20 mouse cellular contexts compared by ENCODE assay signal in the genomic region with DNA sequence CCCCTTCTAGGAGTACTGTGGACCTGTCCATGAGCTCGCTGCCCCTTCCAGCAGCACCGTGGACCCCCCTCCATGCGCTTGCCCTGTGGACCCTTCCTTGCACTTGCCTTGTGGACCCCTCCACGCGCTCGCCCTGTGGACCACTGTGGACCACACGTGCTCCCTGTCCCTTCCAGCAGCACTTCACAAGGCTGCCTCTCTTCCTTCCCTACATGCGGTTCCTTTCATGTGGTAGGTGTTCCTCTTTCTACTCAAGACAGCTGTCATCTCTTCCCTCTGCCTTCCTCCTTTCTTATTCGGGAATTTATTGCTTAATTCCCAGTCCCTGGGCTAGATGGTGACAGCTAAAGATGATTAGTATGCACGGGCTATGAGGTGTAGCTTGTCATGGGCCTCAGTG.
"Had no signal": no experiment of that assay in that cellular context is flagged by ENCODE, and none has a peak within 500 bp of the region (broad histone marks: within the 10 kb centered on the region; RNA-seq: fewer than 3 reads in every experiment).

No protein-coding gene starts in this region.

- H3K27ac ChIP-seq: kidney, embryonic 15.5 days; left cerebral cortex, adult 2 months; liver, embryonic 14.5 days; lung, embryonic 15.5 days; midbrain, embryonic 10.5 days; midbrain, embryonic 13.5 days; neural tube, embryonic 13.5 days had no signal

- H3K27me3 ChIP-seq: kidney, embryonic 15.5 days; lung, embryonic 15.5 days; midbrain, embryonic 13.5 days; neural tube, embryonic 13.5 days had no signal

- DNase-seq: kidney, adult 11 months; kidney, adult 8-10 months; kidney, postnatal 10 days; kidney, postnatal 36 days; layer of hippocampus, postnatal 36 days; lung, adult 18-20 months; lung, postnatal 10 days; lung, postnatal 36 days; retina, postnatal 1 day; thymus, postnatal 25 days had no signal

- ATAC-seq: midbrain, embryonic 13.5 days; midbrain, embryonic 16.5 days had no signal

- H3K4me1 ChIP-seq: kidney, embryonic 15.5 days; lung, embryonic 15.5 days; midbrain, embryonic 10.5 days; midbrain, embryonic 13.5 days; neural tube, embryonic 13.5 days had no signal

- H3K9me3 ChIP-seq: kidney, embryonic 15.5 days; lung, embryonic 15.5 days; midbrain, embryonic 10.5 days; midbrain, embryonic 13.5 days; neural tube, embryonic 13.5 days had no signal

- H3K36me3 ChIP-seq: kidney, embryonic 15.5 days; lung, embryonic 15.5 days; midbrain, embryonic 10.5 days; midbrain, embryonic 13.5 days; neural tube, embryonic 13.5 days had no signal

- H3K9ac ChIP-seq: kidney, embryonic 15.5 days; liver, embryonic 14.5 days; lung, embryonic 15.5 days; midbrain, embryonic 13.5 days; neural tube, embryonic 13.5 days had no signal

- H3K4me3 ChIP-seq: kidney, embryonic 15.5 days; left cerebral cortex, adult 2 months; lung, embryonic 15.5 days; midbrain, embryonic 10.5 days; midbrain, embryonic 13.5 days; myocyte; neural tube, embryonic 13.5 days had no signal

- H3K4me2 ChIP-seq: kidney, embryonic 15.5 days; liver, embryonic 11.5 days; lung, embryonic 15.5 days; midbrain, embryonic 13.5 days; neural tube, embryonic 13.5 days had no signal
